Mouse (Mus musculus): ENCODE results near the gene Fam104a.

Gene Fam104a

DNA sequence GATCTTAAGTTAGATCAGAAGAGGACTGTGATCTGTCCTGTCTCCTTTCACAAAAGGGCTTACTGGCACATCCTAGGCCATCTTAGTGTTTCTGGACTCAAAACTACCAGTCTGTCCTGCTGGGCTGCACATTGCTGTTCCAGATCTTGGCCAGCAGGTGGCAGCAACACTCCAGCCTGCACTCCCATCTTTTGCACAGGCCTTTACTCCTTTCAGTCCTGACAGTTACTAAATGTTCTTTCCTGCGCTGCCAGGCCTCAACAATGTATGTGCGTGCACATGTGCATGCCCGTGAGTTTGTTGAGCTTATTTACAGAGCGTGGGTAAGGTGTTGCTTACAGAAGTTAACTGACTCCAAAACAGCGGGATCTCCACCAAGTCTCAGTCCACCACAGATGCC is 19.8 kb upstream of the Fam104a start:
- peak; percentile 82 for DNase-seq (ENCODE audit: low spot score)

DNA sequence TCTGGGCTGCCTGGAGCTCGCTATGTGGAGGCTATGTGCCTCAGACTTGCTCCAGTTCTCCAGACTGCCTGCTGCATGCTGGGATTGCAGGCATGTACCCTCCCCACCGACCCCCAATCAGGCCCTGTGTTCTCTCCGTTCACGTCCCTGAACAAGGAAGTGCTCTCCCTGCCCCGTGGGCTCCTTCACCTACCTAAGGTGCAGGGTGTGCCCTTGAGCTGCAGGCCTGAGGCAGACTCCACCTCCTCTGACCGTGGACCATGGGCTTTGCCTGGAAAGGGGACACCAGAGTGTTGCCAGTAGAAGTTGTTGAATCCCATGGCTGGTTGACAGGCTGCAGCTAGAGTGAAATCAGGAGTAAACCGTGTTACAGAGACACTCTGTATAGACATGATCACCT is 15.7 kb upstream of the Fam104a start:
- DNase-seq (ENCODE audit: low spot score), result no peak

DNA sequence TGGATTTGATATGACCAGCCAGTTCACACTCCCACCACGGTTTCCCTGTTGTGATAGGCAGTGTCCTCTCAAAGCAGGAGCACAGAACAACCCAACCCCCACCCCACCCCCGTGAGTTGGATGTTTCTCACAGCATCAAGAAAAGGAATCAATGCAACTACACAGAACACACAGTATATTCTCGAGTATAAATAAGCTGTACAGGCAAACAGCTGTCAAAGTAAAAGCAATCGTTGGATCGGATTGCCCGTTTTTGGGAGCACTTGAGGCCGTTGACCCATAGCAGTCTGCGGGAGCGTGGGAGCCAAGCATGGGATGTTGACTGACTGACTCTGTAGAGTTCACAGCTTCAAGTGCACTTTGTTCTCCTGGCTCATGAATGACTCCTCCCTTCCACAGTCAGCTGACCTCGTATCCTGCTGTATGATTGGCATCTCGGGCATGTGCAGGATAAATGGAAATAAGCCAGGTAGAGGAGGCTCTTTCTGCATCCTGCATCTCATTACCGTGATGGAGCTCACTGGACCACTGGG is 14.1 kb upstream of the Fam104a start:
- peak; percentile 38 for DNase-seq (ENCODE audit: low spot score)

DNA sequence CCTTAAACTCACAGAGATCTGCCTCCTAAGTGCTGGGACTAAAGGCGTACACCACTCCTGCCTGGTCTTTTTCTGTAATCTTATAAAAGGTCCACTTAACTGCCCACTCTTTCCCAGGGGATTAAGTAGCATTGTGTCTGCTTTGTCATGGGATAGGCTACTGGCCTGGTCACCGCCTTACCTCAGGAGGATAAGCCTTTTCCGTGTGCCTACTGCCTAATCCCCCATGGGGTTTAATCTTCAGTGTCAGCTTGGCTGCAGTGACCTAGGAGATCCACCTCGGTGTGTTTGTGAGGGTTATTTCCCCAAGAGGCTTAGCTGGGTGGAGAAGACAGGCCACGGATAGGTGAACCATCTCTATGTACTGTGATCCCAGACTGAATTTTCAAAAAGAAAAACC is 13.6 kb upstream of the Fam104a start:
- DNase-seq (ENCODE audit: low spot score), result no peak

DNA sequence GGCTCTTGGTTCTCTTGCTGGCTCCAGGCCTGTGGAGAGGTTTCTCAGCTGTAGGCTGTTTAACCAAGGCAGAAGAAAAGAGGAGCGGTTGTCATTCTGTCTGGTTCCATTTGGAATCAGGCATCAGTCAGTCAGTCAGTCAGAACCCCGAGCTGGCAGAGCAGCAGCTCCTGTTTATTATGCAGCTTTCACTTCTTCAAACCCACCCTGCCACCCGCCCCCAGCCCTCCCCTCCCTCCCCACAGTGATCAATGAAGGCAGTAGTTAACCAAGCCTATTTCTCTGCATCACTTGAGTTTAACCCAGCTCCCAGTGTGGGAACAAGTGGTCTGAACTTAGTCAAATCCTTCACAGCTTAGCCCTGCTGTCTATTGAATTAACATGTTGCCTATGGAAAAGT is 7.9 kb upstream of the Fam104a start:
- no peak for DNase-seq (ENCODE audit: low spot score)

DNA sequence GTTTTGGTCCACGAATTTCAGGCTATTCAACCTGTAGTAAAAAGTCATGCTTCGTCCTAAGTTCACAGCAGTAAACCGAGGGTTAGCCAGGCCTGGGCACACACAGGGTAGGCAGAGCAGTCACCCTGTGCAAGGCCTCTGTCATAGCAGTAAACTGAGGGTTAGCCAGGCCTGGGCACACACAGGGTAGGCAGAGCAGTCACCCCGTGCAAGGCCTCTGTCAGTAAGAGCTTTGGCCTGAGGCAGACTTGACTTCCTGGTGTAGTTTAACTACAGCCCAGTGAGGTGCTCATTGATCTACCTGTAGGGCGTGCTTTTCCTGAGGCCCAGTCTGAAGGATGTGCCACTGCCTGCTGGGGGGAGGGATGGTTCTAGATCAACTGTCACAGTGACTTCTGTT is 7.4 kb upstream of the Fam104a start:
- DNase-seq (ENCODE audit: low spot score), result no peak

DNA sequence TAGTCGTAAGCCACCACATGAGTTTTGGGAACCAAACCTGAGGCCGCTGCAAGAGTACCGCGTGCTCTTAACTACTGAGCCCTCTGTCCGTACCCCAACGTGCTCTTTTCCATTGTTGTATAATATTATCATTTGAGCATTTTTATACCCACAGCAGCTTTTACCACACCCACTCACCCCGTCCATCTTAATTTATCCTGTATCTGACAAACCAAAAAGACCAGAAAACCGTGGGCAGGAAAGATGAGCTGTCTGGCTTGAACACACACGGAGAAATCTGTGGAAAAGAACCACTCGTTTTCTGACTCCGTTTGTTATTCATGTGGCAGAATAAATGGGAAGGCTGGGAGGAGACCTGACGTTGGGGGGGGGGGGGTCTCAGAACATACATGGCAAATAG is 6.6 kb upstream of the Fam104a start:
- no peak for DNase-seq (ENCODE audit: low spot score)

DNA sequence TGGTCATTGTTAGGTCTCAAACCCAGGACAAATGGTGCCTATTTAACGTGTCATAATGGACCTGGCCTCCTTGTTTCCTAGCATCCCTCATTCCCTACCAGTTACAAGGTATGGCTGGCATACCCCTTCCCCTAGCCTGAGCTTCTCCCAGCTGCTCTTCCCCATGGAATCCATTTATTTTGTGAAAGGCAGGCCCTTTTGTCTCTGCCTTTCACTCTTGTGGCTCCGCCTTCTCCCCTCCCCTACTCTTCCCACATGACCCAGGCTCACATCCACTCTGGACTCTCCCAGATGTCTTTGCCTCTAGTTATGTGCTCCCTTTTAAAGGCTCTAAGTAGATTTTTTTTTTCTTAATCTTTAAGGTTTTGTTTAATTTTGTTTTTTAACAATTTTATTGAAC is 3.1 kb upstream of the Fam104a start:
- DNase-seq (ENCODE audit: low spot score), result peak; percentile 70

DNA sequence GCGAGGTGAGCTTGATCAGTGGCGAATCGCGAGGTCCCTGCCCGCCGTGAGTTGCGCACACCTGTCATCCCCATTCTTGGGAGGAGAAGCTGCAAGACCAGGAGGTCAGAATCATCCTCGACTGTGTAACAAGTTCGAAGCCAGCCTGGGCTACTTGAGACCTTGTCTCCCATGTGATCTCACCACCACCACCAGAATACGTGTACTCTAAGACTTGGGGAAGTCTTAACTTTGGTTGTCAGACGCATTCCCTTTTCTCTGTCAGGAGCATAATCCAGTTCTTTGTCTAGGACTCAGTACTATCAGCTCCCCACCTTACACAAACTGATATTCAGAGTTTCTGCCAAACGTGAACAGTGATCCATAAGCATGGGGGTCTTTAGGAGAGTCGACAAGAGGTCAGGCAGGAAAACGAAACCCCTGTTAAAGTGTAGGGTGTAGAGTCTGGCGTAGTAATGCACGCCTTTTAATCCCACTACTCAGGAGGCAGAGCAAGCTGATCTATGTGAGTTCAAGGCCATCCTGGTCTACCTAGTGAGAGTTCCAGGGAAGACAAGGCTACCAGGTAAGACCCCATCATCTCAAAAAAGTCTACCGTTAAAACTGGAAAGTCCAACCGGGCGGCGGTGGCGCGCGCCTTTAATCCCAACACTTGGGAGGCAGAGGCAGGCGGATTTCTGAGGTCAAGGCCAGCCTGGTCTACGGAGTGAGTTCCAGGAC is 912 bp upstream of the Fam104a start:
- no peak for DNase-seq (ENCODE audit: low spot score)

DNA sequence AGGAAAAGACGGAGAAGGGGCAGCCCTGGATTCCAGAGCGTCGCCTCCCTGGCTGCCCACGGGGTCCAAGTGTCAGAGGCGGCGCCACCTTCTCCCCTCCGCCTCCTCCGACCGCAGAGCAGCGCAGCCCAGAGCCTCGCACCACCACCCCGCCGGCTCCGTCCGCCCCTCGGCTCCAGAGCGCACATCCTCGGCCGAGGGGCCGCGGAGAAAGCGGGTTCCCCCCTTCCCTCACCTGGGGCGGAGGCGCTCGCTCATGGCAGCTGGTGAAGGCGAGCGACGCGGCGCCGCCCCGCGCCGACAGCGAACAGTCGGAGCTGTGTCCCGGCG is 363 bp downstream of the Fam104a start:
- peak; percentile 30 for DNase-seq (ENCODE audit: low spot score)

DNA sequence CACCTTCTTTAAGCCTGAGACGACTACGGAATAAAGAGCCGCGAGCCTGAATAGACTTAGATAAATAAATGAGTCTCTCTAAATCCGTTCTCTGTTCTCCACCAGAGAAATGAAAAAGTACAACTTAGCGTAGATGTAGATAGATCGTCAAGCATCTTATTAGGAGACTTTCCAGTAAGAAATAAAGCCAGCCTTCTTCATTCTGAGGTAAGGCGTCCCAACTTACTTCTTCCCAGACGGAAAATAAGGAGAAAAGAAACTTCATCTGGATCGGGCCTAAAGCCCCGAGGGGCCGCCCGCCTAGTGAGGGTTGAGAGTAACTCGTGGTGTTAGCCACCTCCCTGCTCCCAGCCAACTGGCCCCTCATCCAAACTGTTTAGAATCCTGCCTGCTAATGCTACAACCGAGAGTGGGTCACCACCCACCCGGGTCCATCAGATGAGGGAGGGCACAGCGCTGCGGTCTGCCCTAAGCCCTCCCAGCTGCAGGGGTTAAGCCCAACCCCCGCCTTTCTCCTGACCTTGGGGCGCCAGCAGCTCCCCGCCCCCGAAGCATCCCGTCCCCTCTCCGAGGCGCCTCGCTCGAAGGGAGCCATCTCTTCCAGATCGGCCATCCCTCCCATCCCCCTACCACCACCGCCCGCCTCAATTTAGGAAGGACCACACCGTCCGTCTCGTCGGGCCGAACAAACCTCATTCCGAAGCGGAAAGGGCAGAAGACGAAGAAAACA is 893 bp downstream of the Fam104a start:
- peak; percentile 34 for DNase-seq (ENCODE audit: low spot score)

DNA sequence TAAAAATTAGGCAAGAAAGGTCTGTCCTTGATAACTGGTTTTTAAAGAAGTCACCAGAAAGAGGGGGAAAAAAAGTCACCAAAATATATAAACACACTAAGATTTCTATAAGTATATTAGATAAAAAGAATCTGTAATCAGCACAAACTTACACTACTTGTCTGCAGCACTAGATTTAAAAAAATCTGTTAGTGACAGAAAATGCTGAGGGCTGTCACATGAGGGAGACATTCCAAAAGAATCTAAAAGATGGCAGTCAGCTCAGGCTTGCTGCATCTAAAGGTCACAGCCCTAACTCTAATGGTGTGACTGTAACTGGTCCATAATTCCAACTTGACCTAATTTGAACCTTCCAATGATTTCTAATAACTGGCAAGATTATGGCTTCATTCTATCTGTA is 2.0 kb downstream of the Fam104a start:
- DNase-seq (ENCODE audit: low spot score), result peak; percentile 66

DNA sequence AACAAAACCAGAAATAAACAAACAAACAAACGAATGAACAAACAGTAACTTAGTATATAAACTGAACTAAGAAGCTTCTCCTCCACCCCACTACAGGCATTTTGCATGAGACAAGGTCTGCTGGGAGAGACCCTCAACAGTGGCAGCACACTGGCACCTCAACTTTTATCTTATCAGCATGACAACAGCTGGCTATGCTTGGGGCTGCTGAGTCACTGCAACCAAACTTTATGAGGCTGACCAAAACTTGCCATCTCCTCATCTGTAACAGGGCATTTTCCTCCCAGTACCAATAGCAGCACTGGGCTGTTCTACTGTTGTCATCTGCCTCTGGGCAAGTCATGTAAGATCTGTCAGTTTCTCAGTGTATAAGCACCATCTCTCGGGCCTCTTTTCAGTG is 3.0 kb downstream of the Fam104a start:
- DNase-seq (ENCODE audit: low spot score), result no peak

DNA sequence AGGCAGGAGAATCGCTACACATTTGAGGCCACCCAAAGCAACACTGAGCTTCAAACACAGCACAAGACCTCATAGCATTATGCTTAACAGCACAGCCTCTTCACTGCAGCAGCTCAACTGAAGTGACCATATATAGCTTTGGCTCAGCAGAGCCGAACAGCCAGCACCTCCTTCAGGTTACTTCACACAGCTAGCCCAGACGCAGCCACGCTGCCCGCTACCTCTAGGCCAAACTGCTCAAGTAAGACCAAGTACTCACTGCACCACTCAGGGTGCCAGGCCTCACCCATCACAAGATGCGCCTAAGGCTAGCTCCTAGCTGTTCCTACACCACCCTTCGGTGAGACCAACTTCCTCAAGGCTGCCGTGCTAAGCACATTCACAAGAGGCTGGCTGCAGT is 5.6 kb downstream of the Fam104a start:
- no peak for DNase-seq (ENCODE audit: low spot score)

DNA sequence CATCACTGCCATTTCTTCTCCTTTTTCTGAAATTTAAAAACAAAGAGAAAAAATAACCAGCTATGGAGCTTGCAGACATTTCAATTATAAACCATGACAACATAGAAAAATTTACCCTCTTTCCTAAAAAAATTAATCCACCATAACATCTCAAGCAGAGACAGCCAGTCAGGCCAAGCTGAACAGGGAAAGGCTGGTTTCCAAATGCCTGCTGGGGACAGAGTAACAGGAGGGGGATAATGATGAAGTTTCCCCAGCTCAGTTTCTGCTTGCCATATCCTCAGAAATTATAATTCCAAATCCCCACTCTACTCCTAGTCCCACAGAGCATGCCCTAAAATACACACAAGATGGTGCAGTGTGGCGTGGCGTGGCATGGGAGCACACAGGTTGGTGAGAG is 6.6 kb downstream of the Fam104a start:
- no peak for DNase-seq (ENCODE audit: low spot score)

DNA sequence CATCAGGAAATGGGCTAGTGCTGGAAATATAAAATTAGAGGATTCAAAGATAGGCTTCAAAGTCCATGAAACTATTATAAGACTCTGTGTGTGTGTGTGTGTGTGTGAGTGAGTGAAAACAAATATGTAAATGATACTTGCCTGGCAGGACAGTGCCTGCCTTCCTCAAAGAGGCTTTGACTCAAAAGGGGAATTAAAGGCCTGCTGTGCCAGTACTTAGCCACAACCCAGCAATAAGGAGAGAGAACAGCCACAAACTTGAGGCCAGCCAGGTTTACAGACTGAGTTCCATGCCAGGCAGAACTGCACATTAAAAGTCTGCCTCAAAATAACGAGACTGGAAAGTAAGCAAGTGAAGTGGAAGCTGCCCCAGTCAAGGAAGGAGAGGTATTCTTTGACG is 7.1 kb downstream of the Fam104a start:
- DNase-seq (ENCODE audit: low spot score), result no peak

DNA sequence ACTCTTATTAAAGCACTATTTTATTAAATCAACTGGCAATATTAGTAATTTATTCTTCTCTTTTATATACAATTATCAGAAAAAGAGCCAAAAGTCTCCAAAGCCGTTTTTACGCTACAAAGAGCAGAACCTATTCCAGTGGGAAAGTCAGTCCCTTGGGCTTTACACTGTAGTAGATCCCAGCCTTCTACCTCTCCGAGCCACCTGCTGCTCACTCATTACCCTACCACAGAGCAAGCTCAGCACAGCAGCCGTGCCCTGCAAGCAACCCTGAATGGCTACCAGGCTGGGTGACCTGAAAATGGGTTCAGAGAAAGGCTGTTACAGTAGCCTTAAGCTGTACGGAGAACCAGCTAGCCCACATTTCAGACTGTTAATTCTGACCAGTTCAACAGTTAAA is 9.4 kb downstream of the Fam104a start:
- DNase-seq (ENCODE audit: low spot score), result no peak

DNA sequence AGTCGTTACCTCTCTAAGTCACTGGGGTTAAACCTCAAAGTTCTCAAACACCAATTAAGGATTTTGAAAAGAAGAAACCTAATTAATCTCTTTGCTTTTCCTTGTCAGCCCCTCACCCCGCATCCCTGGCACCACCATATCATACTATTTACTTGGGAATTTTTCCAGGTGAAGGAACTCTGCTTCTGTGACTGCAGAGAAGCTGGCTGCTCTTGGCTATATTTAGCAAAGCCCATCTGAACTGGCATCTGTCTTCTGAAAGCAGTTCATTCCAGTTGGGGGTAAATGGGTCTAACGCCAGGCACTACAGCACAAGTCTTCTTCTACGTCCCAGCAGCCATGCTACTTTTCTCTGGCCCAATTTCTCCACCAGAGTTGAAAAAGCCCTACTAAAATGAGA is 10.3 kb downstream of the Fam104a start:
- DNase-seq (ENCODE audit: low spot score), result no peak

DNA sequence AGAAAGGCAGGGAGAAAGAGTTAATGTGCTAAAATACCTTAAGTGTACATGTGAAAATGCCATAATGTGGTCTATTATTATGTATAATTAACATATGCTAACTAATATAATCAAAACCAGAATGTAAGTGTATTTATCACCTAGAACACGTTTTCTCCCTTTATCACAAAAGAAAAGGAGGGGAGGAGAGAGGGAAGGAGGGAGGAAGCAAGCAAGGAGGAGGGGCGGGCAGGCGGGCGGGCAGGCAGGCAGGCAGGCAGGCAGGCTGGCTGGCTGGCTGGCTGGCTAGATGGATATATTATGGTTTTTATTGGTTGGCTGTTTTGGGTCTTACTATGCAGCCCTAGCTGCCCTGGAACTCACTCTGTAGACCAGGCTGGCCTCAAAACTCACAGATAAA is 14.2 kb downstream of the Fam104a start:
- DNase-seq (ENCODE audit: low spot score), result no peak

DNA sequence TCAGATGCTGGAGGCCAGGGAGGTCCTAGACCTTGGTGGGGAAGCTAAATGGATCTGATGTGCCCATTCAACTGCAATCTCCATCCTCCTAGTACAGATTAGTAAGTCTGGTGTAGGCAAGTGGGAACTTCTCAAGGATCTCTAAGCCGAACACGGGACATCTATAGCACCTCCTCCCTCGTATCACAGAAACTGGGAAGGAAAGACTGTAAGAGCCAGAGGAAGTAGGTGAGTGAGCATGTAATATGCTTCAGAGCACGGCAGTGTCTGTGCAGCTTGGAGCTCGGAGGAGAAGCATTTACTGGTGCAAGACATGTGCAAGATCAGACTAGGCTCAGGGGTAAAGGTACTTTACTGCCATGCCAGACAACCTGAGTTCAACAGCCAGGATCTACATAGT is 15.1 kb downstream of the Fam104a start:
- no peak for DNase-seq (ENCODE audit: low spot score)

DNA sequence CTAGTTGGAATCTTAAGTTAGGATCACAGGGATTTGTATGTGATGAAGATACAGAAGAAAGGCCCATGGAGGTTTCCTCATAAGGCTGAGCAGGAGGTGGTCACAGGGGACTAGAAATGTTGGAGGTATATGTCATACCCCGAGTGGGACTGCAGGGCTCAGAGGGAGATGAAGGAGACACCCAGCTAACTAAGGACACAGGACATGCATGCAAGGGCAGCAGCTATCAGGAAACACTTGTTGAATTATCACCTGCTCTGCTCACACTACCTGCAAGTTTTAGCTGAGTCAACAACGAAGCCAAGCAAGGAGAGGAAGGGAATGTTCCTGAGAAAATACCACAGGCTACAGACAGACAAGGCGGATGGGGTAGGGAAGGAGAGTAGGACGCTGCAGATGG is 16.3 kb downstream of the Fam104a start:
- DNase-seq (ENCODE audit: low spot score), result no peak

DNA sequence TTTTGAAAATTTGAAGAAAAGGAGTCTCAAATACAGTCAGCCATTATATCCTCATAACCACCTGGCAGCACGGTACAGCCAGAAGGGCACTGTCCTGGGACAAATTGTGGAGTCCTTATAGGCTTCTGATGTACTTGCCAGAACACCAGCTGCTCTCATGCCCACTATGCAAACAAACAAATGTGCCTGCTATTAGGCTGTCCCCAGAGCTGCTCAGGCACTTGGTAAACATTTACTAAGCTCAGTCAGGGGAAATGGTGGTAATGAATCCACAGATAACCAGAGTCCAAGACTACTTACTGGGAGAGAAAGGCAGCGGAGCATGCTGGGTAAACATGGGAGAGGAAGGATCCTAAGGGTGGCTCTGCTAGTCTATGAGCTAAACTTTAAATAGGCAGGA is 16.8 kb downstream of the Fam104a start:
- DNase-seq (ENCODE audit: low spot score), result no peak

DNA sequence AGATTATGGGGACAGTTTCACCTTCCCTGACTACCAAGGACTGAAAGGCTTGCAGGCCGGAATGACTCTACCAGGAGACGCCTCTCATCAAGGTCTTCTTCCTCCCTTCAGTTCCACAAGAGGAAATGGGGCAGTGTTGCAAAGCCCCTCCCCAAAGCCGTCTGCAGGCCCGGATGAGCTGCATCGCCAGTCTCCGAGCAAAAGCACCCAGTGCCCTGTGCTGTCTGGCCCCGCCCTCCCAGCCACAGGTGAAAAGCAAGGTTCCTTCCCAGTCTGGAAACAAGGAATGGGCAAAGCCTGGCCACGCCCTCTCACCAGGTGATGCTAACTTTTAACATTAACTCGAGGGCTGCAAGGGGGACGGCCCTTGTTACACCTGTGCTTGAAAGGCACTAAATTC is 17.3 kb downstream of the Fam104a start:
- DNase-seq (ENCODE audit: low spot score), result no peak

DNA sequence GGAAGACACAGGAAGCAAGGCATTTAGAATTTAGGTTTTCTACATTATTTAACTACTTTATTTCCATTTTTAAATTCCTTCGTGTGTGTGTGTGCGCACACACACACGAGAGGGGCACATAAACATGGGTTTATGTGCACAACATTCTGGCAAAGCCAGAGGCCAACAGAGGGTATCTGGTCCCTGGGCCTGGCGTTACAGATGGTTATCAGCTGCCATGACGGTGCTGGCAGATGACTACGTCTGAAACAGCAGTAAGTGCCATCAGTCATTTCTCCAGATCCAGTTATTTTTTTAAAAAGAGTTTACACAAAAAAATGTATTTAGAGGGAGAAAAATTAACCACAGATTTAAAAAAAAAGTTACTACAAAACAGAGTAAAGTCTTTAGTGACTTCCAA is 17.8 kb downstream of the Fam104a start:
- DNase-seq (ENCODE audit: low spot score), result no peak

Data from adipocyte (in vitro differentiated cells).